Mouse (Mus musculus) kidney, adult 18-20 months (tissue): ENCODE data around the gene Man2c1.

ENCODE experiments used
- DNase-seq: peaks from one replicate; pipeline ENCODE4 v3.0.0; 2021

Man2c1 gene

GRCm38 (mm10) chr9:57130577-57131433 lies at the start of gene Man2c1:
TSS of gene Man2c1 (plus strand) at chr9:57130690.
- peak; percentile 95 for DNase-seq

GRCm38 (mm10) chr9:57082236-57082635 lies 48.3 kb upstream of the Man2c1 start:
- DNase-seq, result no peak

GRCm38 (mm10) chr9:57117261-57117755 lies 13.2 kb upstream of the Man2c1 start:
- peak; percentile 22 for DNase-seq

- no peak for DNase-seq
Observed at GRCm38 (mm10) chr9:57129641-57130040, 849 bp upstream of the Man2c1 start.

- DNase-seq, result no peak
Observed at GRCm38 (mm10) chr9:57137246-57137645, 6.8 kb downstream of the Man2c1 start.

- no peak for DNase-seq
Observed at GRCm38 (mm10) chr9:57137777-57138176, 7.3 kb downstream of the Man2c1 start.

GRCm38 (mm10) chr9:57138507-57138906 lies 8.0 kb downstream of the Man2c1 start:
- DNase-seq, result no peak

- no peak for DNase-seq
Observed at GRCm38 (mm10) chr9:57139110-57139509, 8.6 kb downstream of the Man2c1 start.

- DNase-seq, result no peak
Observed at GRCm38 (mm10) chr9:57139571-57139970, 9.1 kb downstream of the Man2c1 start.

- no peak for DNase-seq
Observed at GRCm38 (mm10) chr9:57141417-57142353, 11.2 kb downstream of the Man2c1 start.

- no peak for DNase-seq
Observed at GRCm38 (mm10) chr9:57143212-57143611, 12.7 kb downstream of the Man2c1 start.

GRCm38 (mm10) chr9:57144830-57145229 lies 14.3 kb downstream of the Man2c1 start:
- DNase-seq, result no peak

GRCm38 (mm10) chr9:57146451-57147066 lies 16.1 kb downstream of the Man2c1 start:
- no peak for DNase-seq

GRCm38 (mm10) chr9:57147205-57148143 lies 17.0 kb downstream of the Man2c1 start:
- no peak for DNase-seq

GRCm38 (mm10) chr9:57148144-57148878 lies 17.8 kb downstream of the Man2c1 start, which contains the start of gene Neil1:
TSS of gene Neil1 (minus strand) at chr9:57148305.
- DNase-seq, result peak; percentile 88

- no peak for DNase-seq
Observed at GRCm38 (mm10) chr9:57149021-57149420, 18.5 kb downstream of the Man2c1 start.

GRCm38 (mm10) chr9:57150192-57150591 lies 19.7 kb downstream of the Man2c1 start:
- DNase-seq, result no peak

GRCm38 (mm10) chr9:57152331-57152730 lies 21.8 kb downstream of the Man2c1 start:
- DNase-seq, result no peak

GRCm38 (mm10) chr9:57156383-57156782 lies 25.9 kb downstream of the Man2c1 start:
- no peak for DNase-seq

GRCm38 (mm10) chr9:57156823-57157222 lies 26.3 kb downstream of the Man2c1 start:
- DNase-seq, result no peak

GRCm38 (mm10) chr9:57157499-57157898 lies 27.0 kb downstream of the Man2c1 start:
- no peak for DNase-seq
